Mouse (Mus musculus): Measurements from ENCODE around the gene Lonrf3.

The Lonrf3 gene

DNA sequence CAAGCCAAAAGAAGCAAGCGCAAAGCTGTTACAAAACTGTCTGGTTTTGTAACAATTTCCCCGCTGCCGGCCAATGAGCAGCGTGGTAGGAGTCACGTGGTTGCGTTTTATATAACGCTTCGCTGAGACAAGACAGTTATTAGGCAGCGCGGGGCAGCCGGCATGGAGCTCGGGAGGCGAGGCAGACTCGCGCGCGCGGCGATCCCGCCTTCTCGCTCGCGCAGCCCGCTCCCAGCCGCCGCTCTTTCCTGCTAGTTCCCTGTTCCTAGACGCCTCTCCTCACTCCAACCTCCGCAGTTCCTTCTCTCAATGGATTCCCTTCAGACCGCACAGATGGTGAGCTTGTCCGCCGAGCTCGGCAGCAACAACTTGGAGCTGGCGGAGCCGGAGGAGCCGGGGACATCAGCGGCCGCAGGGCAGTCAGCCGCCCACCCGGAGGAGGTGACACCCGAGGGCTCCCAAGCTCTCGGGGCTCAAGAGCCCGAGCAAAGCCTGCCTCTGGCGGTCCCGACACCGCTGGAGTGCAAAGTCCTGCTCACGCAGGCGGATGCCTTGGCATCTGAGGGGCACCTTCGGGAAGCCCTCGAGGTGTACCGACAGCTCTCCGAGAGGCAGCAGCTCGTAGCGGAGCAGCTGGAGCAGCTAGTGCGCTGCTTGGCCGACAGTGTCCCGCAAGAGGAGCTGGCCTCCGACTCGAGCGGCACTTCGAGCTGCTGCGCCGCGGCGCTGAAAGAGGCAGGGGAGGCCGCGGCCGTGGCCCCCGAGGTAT is at the start of gene Lonrf3:
TSS of gene Lonrf3 (plus strand) at position 83 of the 769 bp plus-strand sequence.
- in situ Hi-C loops (cut with MboI; ENCODE audit: low sequenced_read_pairs) = no loop called here

DNA sequence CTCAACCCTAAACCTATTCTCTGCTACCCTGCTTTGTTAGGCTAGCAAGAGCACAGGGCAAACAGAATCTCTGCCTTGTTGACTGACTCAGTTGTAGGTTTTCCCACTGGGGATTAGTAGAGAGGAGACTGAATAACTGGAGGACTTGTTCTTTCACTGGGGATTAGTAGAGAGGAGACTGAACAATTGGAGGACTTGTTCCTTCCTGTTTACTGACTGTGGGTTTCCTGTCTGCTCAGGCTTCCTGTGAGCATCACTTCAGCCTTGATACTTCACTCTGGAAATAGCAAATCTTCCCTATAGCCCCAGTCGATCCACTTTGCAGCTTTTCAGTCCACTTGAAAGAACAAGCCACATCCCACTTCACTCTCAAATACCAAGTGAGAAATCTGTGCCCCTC is 49.4 kb upstream of the Lonrf3 start:
- in situ Hi-C loops (cut with MboI; ENCODE audit: low sequenced_read_pairs) = no loop called here

DNA sequence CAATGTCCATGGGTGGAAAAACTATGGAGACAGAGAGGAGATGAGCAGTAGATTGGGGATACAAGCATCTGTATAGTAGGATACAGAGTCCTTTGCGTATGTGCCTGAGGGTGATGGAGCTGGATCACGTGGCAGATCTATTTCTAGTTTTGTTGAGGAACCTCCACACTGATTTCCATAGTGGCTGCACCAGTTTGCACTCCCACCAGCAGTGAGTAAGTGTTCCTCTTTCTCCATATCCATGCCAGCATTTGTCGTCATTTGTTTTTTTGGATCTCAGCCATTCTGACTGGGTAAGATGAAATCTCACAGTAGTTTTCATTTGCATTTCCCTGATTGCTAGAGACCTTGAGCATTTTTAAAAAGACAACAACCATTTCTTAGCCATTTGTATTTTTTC is 16.7 kb upstream of the Lonrf3 start:
- in situ Hi-C loops (cut with MboI; ENCODE audit: low sequenced_read_pairs) = no loop called here

DNA sequence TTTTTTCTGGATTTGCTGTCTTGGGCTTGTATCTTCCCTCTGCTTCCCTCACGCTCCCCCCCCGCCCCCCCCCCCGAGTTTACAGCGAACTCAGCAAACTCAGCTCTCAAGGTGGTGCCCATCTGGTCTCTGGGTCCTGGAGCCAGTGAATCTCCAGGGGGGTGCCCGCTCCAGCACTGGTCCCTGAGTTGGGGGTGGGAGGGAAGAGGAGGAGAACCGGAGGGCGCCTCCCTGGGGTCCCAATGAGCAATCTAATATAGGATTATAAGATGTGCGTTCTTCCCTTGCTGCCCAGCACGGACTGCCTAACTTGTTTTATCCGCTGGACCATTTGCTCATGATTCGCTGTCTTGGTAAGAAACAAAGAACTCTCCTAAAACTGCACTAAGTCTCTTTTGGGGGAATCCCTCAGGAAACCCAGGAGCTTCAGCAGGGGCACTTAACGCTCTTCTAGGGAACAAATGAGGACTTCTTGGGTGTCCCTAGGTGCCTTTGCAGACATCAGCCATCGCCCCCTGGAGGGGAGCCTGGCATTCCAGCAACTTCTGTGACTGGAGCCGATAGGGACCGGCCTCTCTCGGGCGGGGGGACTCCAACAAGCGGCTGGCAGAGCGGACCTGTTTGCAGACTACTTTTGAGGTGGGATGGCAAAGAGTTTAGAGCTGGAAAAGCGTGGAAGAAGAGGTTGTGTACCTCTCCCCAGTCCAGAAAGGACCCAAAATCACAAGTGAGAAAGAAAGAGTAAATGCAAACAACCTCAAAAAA is 480 bp upstream of the Lonrf3 start:
- in situ Hi-C loops (cut with MboI; ENCODE audit: low sequenced_read_pairs) = no loop called here

DNA sequence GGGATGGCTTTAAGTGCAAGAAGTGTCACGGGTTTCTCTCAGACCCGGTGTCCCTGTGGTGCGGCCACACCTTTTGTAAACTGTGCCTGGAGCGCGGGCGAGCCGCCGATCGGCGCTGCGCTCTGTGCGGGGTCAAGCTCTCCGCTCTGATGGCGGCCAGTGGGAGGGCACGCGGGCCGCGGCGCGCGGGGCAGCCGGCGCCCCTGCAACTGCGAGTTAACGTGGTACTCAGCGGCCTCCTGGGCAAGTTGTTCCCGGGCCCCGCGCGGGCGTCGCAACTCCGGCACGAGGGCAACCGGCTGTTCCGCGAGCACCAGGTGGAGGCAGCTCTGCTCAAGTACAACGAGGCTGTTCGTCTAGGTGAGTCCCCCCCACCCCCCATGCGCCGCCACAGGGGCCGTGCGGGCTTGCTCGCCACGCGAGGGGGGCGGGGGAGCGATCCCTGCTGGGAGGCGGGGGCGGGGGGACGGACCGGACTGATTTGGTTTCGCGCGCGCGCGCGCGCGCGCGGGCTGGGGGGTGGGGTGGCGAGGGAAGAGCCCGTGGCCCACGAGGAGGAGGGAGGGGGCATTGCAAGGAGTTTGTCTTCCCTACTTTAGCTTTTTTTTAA is 992 bp downstream of the Lonrf3 start:
- in situ Hi-C loops (cut with MboI; ENCODE audit: low sequenced_read_pairs) = no loop called here

DNA sequence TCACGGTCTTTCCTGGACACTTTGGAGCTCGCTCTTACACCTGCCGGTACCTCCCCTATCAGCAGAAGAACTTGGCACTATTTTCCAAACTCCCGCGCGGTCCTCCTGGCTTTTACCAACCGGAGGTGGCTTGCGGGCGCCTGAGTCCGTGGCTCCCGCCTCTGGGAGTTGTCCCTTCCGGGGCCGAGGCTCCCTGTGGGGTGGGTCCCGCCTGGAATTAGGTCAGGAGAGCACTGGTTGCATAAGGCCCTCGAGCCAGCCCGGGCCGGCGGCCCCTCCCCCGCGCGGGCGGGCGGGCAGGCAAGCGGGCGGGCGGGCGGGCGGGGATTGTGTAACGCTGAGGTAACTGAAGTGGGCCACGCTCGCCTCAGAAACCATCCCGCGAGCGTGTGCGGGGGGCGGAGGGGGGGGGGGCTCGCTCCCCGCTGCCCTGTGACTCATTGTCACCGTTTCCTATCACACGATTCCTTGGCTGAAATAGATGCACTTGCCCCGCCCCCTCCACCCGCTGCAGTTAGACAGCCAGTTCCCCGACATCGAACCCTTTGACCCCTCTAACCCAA is 1.8 kb downstream of the Lonrf3 start:
- in situ Hi-C loops (cut with MboI; ENCODE audit: low sequenced_read_pairs) = no loop called here

DNA sequence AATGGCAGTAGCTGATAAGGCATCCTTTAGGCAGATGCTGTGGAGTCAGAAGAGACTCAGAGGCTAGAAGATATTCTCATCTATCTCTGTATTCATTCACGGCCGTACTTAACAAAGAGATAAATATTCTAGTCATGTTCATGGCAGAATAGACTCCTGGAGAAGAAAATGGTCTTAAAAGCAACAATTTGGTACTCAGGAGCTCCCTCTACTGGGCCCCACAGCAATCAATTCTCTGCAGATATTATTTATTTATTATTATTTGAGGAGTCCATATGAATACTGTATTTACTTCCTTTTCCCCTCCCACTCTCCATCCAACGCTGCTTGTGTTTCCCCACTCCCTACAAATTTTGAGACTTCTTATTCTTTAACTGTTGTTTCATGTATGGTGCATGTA is 24.3 kb downstream of the Lonrf3 start:
- in situ Hi-C loops (cut with MboI; ENCODE audit: low sequenced_read_pairs) = no loop called here

DNA sequence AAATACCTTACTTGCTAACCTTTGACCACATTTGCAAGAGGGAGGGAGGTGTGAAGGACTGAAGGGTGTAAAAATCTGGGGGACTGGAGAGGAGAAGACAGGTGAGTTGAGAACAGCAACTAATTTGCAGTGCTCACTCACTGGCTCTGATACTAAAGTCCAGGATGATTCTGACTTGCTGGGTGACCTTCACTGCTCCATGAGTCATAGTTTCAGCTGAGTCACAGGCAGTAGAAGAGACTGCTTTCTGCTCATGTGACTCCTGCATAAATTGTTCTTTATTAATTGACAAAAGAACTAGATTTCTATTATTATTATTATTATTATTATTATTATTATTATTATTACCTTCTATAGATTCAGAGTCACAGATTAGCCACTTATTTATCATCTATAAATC is 57.2 kb downstream of the Lonrf3 start:
- in situ Hi-C loops (cut with MboI; ENCODE audit: low sequenced_read_pairs) = no loop called here

DNA sequence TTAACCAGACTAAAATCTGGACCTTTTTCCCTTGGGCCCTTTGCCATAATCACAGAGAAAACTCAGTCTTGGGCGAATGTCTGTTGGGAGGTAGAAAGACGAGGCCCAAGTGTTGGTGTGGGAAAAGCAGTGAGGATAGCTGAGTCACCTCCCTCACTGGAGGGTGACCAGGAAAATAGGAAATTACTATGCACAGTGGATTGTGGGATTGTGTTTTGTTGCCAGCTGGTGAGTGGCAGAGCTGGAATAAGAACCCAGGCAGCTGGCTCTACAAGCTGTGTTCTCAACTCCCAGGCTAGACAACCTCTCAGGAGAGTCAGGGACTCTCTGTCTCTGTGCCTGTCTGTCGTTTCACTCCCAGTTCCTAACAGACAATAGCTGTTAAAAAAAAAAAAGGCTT is 61.8 kb downstream of the Lonrf3 start:
- in situ Hi-C loops (cut with MboI; ENCODE audit: low sequenced_read_pairs) = no loop called here

DNA sequence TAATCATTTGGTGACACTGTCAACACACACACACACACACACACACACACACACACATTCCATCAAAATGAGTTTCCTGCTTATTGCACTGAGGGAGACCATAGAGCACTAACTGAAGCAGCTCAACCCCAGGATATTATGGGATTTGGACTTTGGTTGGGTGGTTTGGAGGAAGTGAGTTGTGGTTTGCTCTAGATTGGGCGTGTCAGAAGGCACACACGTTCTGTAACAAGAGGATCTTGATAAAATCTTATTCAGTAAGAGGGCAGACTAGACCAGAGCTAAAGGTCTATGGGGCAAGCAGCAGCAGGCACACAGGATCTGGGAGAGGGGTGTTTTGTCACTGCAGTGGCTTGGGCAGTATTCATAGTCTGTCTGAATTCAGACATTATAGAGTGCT is 62.4 kb downstream of the Lonrf3 start:
- in situ Hi-C loops (cut with MboI; ENCODE audit: low sequenced_read_pairs) = no loop called here

DNA sequence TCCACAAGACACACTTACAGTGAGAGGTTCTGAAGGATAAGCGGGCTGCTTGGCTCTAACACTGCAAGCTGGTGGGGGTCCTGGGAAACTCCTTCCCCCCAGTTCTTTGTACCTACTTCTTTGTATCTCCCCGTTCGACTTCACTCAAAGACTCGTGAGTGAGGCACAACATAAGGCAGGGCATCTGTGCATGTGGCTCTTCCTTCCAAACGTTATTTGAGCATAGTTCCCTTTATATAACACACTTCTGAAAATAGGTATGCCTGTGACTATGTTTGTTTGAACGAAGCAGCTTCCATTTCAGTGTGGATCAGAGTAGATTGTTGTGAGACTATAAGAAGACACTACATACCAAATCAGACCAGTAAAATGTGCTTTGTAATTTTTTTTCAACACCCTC is 64.5 kb downstream of the Lonrf3 start:
- in situ Hi-C loops (cut with MboI; ENCODE audit: low sequenced_read_pairs) = no loop called here

DNA sequence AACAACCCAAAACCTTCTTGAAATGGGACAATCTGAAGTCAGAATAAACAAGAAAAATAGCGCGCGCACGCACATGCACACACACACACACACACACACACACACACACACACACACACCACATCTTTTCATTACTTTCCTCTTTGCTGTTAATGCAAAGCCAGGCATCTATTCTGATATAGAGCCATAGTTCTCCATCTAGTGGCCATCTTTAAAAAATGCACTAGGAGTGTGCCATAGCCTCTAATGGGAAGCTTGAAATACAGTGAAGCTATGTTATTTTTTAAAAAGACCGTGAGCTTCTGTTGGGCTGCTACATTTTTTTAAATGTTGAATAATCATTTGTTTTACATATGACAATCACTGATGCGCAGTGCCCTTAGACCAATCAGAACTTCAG is 65.1 kb downstream of the Lonrf3 start:
- in situ Hi-C loops (cut with MboI; ENCODE audit: low sequenced_read_pairs) = no loop called here

DNA sequence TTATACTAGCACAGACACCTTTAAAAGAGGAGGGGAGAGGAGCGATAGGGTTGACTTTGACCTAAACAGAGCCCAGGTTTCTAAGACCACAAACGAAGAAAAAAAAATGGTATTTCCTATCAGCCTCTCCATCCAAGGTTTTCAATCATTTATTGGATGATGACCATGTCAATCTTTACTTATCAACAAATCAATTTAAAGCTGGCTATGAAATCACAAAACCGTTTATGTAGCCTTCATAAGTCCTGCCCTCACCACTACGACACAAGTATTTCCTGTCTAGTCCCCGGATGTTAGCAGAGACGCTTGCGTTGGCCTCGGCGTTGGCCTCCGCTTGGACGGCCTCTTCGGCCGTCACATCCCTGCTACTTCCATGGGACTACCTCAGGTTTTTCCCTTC is 72.8 kb downstream of the Lonrf3 start, which contains the start of gene Gm6268:
TSS of gene Gm6268 (plus strand) at position 301 of the 400 bp plus-strand sequence.
- in situ Hi-C loops (cut with MboI; ENCODE audit: low sequenced_read_pairs) = no loop called here

DNA sequence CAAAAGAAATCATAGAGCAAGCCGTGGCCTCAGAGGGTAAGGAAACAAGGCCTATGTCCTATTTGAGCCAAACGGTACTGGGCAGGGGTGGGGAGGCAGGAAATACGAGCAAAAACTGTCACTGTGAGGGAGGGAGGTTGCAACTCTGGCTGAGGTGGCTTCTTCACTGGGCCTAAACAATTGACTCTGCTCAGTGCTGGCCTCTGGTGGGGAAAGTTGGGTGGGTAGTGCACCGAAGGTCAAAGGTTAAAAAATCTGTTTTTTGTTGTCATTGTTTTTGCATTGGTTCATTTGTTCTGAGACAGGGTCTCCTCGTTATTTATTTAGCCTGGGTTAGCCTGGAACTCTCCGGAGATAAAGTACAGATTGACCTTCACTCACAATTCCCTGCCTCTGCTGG is 74.2 kb downstream of the Lonrf3 start:
- in situ Hi-C loops (cut with MboI; ENCODE audit: low sequenced_read_pairs) = no loop called here

Data from CH12F3 (cell line).